Mouse (Mus musculus): ENCODE data around the gene Dhx32.

DNA sequence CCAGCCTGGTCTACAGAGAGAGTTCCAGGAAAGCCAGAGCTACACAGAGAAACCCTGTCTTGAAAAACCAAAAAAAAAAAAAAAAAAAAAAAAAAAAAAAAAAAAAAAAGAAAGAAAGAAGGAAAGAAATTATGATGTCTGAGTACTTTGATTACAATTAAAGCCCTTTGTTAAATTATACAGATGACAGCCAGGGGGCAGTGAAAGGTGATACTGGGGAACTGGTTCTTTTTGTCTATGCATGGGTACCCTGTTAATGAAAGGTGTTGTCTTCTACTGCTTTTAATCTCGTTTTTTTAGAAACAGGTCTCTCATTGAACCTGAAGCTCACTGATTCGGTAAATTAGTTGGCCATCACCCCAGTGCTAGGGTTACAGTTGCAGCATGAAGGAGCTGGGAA, 75.2 kb downstream of the Dhx32 start:
- peak; percentile 11; the same call in 1 of the 2 replicates for TF ChIP-seq CTCF (IDR thresholded peaks at IDR 0.05; ENCODE audit: borderline replicate concordance, insufficient read depth, low read depth, low read length)
- no peak for TF ChIP-seq POLR2A (IDR thresholded peaks at IDR 0.05; ENCODE audit: borderline replicate concordance, insufficient read depth, low read length)
